Mouse (Mus musculus) heart, adult 2 months (tissue): ENCODE data around the gene Lrrfip1. TPM values are rescaled to one million over a fixed set of nuclear protein-coding genes. Genes with fewer than 3 reads are reported as not detected.

Source experiments
- DNase-seq, 2 experiments: peaks; one replicate each; pipeline ENCODE4 v3.0.0; 2021
- H3K27ac ChIP-seq: fragments of 200-600 bp; 2 replicates; pipeline ENCODE4 v1.8.1; 2022
- H3K27me3 ChIP-seq: fragments of 200-500 bp; 2 replicates; pipeline ENCODE4 v1.6.1; 2012; ENCODE audit warnings: mild to moderate bottlenecking, low read length, inconsistent platforms, mixed read lengths; ENCODE audit not compliant: control insufficient read depth, insufficient read depth
- H3K36me3 ChIP-seq: fragments of 200-500 bp; 2 replicates; pipeline ENCODE4 v1.6.1; 2012; ENCODE audit warnings: low read length, inconsistent platforms; ENCODE audit not compliant: control insufficient read depth, insufficient read depth
- H3K4me1 ChIP-seq: fragments of 200-500 bp; 2 replicates; pipeline ENCODE4 v1.6.1; 2011; ENCODE audit warnings: low read length; ENCODE audit not compliant: control insufficient read depth, insufficient read depth
- H3K4me3 ChIP-seq: fragments of 200-600 bp; 2 replicates; pipeline ENCODE4 v1.8.1; 2022
- H3K79me2 ChIP-seq: fragments of 200-500 bp; replicated peaks from 2 replicates; pipeline ENCODE4 v1.6.1; 2012; ENCODE audit warnings: mild to moderate bottlenecking, inconsistent platforms, low read length, moderate library complexity, mixed read lengths; ENCODE audit not compliant: control insufficient read depth, insufficient read depth
- H3K9ac ChIP-seq: fragments of 200-500 bp; 2 replicates; pipeline ENCODE4 v1.6.1; 2012; ENCODE audit warnings: low read depth, mild to moderate bottlenecking, control low read depth, inconsistent platforms, low read length, mixed read lengths
- CTCF ChIP-seq: fragments of 200-600 bp; IDR thresholded peaks from 2 replicates; pipeline ENCODE4 v1.8.1; 2022; ENCODE audit warnings: antibody characterized with exemption, mild to moderate bottlenecking, moderate library complexity
- EP300 ChIP-seq: fragments of 200-500 bp; IDR thresholded peaks from 2 replicates; pipeline ENCODE4 v1.6.1; 2011; ENCODE audit warnings: low read depth, low read length, control low read depth; ENCODE audit not compliant: insufficient read depth
- POLR2A ChIP-seq: fragments of 200-500 bp; IDR thresholded peaks from 2 replicates; pipeline ENCODE4 v1.6.1; 2011; ENCODE audit warnings: mild to moderate bottlenecking, low read depth, low read length, control low read depth; ENCODE audit not compliant: insufficient read depth
- WGBS: fragments of 180-500 bp; shearing (Covaris S2); methylation state at CpG from one replicate; pipeline ENCODE4 v1.1.7; 2018; 5-methylcytosine and 5-hydroxymethylcytosine counted together
- intact Hi-C: fragments of 180-260 bp; cut with DNase I; formaldehyde crosslinking; loops from one replicate; pipeline ENCODE4 v1.15.1; 2025
- polyA plus RNA-seq: library from polyadenylated mRNA; depleted of rRNA; stranded (reverse); fragments of >200 nt; gene quantifications from 2 replicates; pipeline ENCODE4 v1.2.3, GENCODE M21; 2012
- total RNA-seq, 2 experiments: library from RNA; stranded (reverse); gene quantifications; 2 replicates each; pipeline ENCODE4 v1.2.3; 2021

Gene Lrrfip1
- total and polyA plus RNA-seq, 3 experiments = 32.9 to 75.5 (median 63.5) TPM

- TF ChIP-seq POLR2A (no peak), CTCF (no peak), EP300 (no peak)
- Histone ChIP-seq H3K9ac (no peak overlapping the region), H3K4me3 (no peak overlapping the region), H3K79me2 (no peaks in the 10 kb centered on the region), H3K36me3 (no peaks in the 10 kb centered on the region), H3K27me3 (no peaks in the 10 kb centered on the region), H3K27ac (no peak overlapping the region), H3K4me1 (no peaks in the 10 kb centered on the region)
- WGBS = 80% methylated on average over 2 of the region's 2 CpGs
- DNase-seq = no peak
- intact Hi-C loops = no loop called here
These were observed 138.5 kb downstream of the Lrrfip1 start for GRCm38 (mm10) chr1:91137036-91137435.

GRCm38 (mm10) chr1:91144813-91145212, 146.3 kb downstream of the Lrrfip1 start, which contains the start of gene Rbm44:
Rbm44 (plus strand) TSS chr1:91145089.
- Histone ChIP-seq H3K9ac (no peak within 1 kb of the TSS), H3K36me3 (no peaks in the 10 kb centered on the region), H3K79me2 (no peaks in the 10 kb centered on the region), H3K27me3 (no peaks in the 10 kb centered on the region), H3K4me3 (no peak within 1 kb of the TSS), H3K27ac (no peak within 1 kb of the TSS), H3K4me1 (no peaks in the 10 kb centered on the region)
- WGBS = 59% methylated on average over 20 of the region's 20 CpGs
- TF ChIP-seq CTCF (no peak), EP300 (no peak), POLR2A (no peak)
- intact Hi-C loops = no loop called here
- DNase-seq = no peak

- no peaks in the 10 kb centered on the region for H3K27me3 ChIP-seq
- WGBS = 55% methylated on average over 2 of the region's 2 CpGs
These were observed 153.0 kb downstream of the Lrrfip1 start for GRCm38 (mm10) chr1:91151509-91151908.

GRCm38 (mm10) chr1:91166798-91167197, 168.3 kb downstream of the Lrrfip1 start:
- Histone ChIP-seq H3K27ac (no peak overlapping the region), H3K9ac (no peak overlapping the region), H3K79me2 (no peaks in the 10 kb centered on the region), H3K4me1 (no peaks in the 10 kb centered on the region), H3K36me3 (no peaks in the 10 kb centered on the region), H3K27me3 (no peaks in the 10 kb centered on the region), H3K4me3 (no peak overlapping the region)
- DNase-seq = no peak
- no peak for TF ChIP-seq CTCF
- no peak for TF ChIP-seq POLR2A
- TF ChIP-seq EP300 = no peak
- 64% methylated on average over 6 of the region's 6 CpGs for WGBS
- intact Hi-C loops = no loop called here

More at GRCm38 (mm10) chr1:91151509-91151908, 153.0 kb downstream of the Lrrfip1 start:
- no peaks in the 10 kb centered on the region for H3K79me2 ChIP-seq
- intact Hi-C loops = no loop called here
- DNase-seq = no peak
- H3K36me3 ChIP-seq = no peaks in the 10 kb centered on the region
- TF ChIP-seq CTCF (no peak), POLR2A (no peak), EP300 (no peak)
- H3K4me1 ChIP-seq = no peaks in the 10 kb centered on the region
- no peak overlapping the region for H3K27ac ChIP-seq
- H3K4me3 ChIP-seq = no peak overlapping the region
- H3K9ac ChIP-seq = no peak overlapping the region

GRCm38 (mm10) chr1:91169157-91169556, 170.6 kb downstream of the Lrrfip1 start:
- WGBS = 70% methylated on average over 4 of the region's 4 CpGs
- intact Hi-C loops = no loop called here
- Histone ChIP-seq H3K4me3 (no peak overlapping the region), H3K9ac (no peak overlapping the region), H3K27me3 (no peaks in the 10 kb centered on the region), H3K36me3 (no peaks in the 10 kb centered on the region), H3K27ac (no peak overlapping the region), H3K79me2 (no peaks in the 10 kb centered on the region), H3K4me1 (no peaks in the 10 kb centered on the region)
- TF ChIP-seq CTCF (no peak), EP300 (no peak), POLR2A (no peak)
- no peak for DNase-seq

GRCm38 (mm10) chr1:91174796-91175195, 176.3 kb downstream of the Lrrfip1 start:
- TF ChIP-seq EP300 = no peak
- no peak for TF ChIP-seq CTCF
- TF ChIP-seq POLR2A = no peak

More at GRCm38 (mm10) chr1:91174796-91175195, 176.3 kb downstream of the Lrrfip1 start:
- intact Hi-C loops = loop anchor here (5.0 kb wide), 1 partner anchor 202 kb away; no protein-coding TSS in a partner anchor
- Histone ChIP-seq H3K4me3 (no peak overlapping the region), H3K4me1 (peaks cover 5% of the 10 kb centered on the region), H3K79me2 (no peaks in the 10 kb centered on the region), H3K9ac (no peak overlapping the region), H3K27me3 (no peaks in the 10 kb centered on the region), H3K36me3 (no peaks in the 10 kb centered on the region), H3K27ac (no peak overlapping the region)
- 86% methylated on average over 5 of the region's 5 CpGs for WGBS
- no peak for DNase-seq
